Mouse (Mus musculus): Measurements from ENCODE around the gene Acox2. TPM values are rescaled to one million over a fixed set of nuclear protein-coding genes. Genes with fewer than 3 reads are reported as not detected.

The Acox2 gene
- polyA plus RNA-seq, 1 experiment from 2014 or later, result 1.4 TPM

DNA sequence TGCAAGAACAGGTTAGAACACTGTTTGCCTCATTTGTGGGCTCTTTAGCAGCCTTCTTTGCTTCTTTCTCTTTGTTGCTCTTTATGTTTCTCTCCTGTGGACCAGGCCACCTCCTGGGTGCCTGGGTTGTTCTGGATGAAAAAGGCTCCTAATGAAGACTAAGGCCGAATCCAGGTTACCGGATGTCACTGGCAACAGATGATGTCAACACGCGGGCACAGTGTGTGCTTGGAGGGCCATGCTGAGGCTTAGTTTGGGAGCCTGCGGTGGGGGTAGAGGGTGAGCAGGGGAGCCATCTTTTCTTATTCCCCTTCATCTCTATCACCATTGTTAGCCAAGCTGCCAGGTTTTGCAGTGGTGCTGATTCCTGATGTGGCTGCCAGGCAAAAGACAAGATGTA lies 51.6 kb downstream of the Acox2 start:
- no peak overlapping the region for H3K9ac ChIP-seq (ENCODE audit: low read depth, low read length)
- H3K27ac ChIP-seq (ENCODE audit: low read length), result no peak overlapping the region
- no peak for ATAC-seq
- no peaks in the 10 kb centered on the region for H3K4me1 ChIP-seq (ENCODE audit: control insufficient read depth, insufficient read depth, low read length)
- no peak overlapping the region for H3K4me2 ChIP-seq (ENCODE audit: low read depth, low read length)
- H3K4me3 ChIP-seq (ENCODE audit: low read length), result no peak overlapping the region
- no peaks in the 10 kb centered on the region for H3K27me3 ChIP-seq (replicated peaks; ENCODE audit: control insufficient read depth, insufficient read depth, low read length)
- H3K36me3 ChIP-seq (ENCODE audit: control insufficient read depth, insufficient read depth, low read length), result no peaks in the 10 kb centered on the region
- WGBS, result 76% methylated on average over 5 of the region's 5 CpGs
- H3K9me3 ChIP-seq (ENCODE audit: control insufficient read depth, low read length), result no peaks in the 10 kb centered on the region

DNA sequence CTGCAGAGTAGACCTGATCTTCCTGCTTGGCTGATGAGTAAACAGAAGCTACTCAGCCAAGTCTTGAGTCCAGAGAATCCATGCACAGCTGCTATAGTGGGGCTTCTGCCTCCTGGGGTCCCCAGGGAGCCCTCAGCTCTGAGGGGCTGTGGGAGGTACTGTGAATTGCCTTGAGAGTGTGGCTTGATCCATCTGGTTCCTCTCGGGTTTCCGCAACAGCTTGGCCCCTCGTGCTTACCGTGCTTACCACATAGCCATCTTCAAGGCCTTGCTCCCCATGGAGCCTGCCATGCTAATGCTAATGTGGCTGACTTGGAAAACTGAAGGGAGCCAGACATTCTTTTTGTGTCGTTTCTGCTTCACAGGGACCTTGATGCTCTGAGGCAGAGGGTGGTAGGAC lies 52.0 kb downstream of the Acox2 start:
- Histone ChIP-seq H3K4me1 (ENCODE audit: control insufficient read depth, insufficient read depth, low read length) (no peaks in the 10 kb centered on the region), H3K9me3 (ENCODE audit: control insufficient read depth, low read length) (no peaks in the 10 kb centered on the region), H3K9ac (ENCODE audit: low read depth, low read length) (no peak overlapping the region), H3K27me3 (replicated peaks; ENCODE audit: control insufficient read depth, insufficient read depth, low read length) (no peaks in the 10 kb centered on the region), H3K27ac (ENCODE audit: low read length) (no peak overlapping the region), H3K4me3 (ENCODE audit: low read length) (no peak overlapping the region), H3K4me2 (ENCODE audit: low read depth, low read length) (no peak overlapping the region), H3K36me3 (ENCODE audit: control insufficient read depth, insufficient read depth, low read length) (no peaks in the 10 kb centered on the region)
- 0 out of 2 replicates have a peak, but pooled peaks have one; percentile 46 for ATAC-seq
- 33% methylated on average over 5 of the region's 5 CpGs for WGBS

DNA sequence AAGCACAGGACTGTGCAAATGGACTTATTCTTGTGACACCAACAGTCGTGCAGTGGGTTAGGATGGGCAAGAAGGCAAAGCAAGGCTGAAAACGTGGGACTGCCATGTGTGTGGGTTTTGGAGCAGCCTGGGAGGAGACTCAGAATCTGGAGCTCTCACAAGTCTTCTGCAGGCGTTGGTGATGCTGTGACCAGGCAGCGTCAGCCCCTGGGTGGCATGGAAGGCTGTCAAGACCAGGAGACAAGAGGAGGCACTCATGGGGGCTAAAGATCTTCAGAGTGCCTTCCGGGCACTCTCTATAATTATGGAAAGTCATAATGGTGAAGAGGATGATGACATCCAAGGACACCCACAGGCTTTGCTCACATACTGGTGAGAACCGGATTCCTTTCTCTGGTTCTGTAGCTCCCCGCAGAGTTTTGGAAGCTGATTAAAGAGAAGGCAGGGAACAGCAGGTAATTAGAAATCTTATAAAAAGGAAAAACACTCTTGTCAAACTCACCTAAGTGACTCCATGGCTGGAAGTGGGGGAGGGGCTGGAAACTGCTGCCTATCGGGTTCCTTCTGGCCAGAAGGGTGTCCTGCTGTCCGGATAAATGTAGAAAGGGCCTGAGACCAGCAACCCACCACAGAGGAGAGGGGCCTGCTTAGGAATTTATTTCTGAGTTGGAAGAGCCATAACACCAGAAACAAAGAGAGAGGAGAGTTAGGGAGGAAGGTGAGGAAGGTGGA lies 52.8 kb downstream of the Acox2 start:
- no peak for ATAC-seq
- Histone ChIP-seq H3K4me1 (ENCODE audit: control insufficient read depth, insufficient read depth, low read length) (no peaks in the 10 kb centered on the region), H3K4me2 (ENCODE audit: low read depth, low read length) (no peak overlapping the region), H3K9ac (ENCODE audit: low read depth, low read length) (no peak overlapping the region), H3K4me3 (ENCODE audit: low read length) (no peak overlapping the region), H3K36me3 (ENCODE audit: control insufficient read depth, insufficient read depth, low read length) (no peaks in the 10 kb centered on the region), H3K27ac (ENCODE audit: low read length) (no peak overlapping the region), H3K27me3 (replicated peaks; ENCODE audit: control insufficient read depth, insufficient read depth, low read length) (no peaks in the 10 kb centered on the region), H3K9me3 (ENCODE audit: control insufficient read depth, low read length) (no peaks in the 10 kb centered on the region)
- WGBS, result 61% methylated on average over 9 of the region's 9 CpGs

DNA sequence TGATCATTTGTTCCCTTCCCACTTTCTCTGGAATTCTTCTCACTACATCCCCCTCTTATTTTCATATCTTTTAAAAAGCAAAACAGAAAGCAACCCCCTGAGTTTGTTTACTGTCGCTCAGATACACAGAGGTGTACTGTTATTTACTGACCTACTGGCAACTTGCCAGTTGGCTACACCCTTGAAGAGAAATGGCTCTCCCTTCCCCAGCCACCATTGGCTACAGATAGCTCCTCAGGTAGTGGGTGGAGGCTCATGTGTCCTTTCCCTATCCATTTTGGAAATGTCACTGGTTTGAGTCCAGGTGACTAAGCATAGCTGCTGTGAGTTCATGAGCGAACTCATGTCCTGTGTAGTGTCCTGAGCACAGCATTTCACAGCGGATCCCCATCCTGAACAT lies 57.4 kb downstream of the Acox2 start:
- no peak overlapping the region for H3K4me2 ChIP-seq (ENCODE audit: low read depth, low read length)
- H3K27ac ChIP-seq (ENCODE audit: low read length), result no peak overlapping the region
- ATAC-seq, result no peak
- no peak overlapping the region for H3K9ac ChIP-seq (ENCODE audit: low read depth, low read length)
- no peaks in the 10 kb centered on the region for H3K36me3 ChIP-seq (ENCODE audit: control insufficient read depth, insufficient read depth, low read length)
- no peak overlapping the region for H3K4me3 ChIP-seq (ENCODE audit: low read length)
- no peaks in the 10 kb centered on the region for H3K9me3 ChIP-seq (ENCODE audit: control insufficient read depth, low read length)
- 81% methylated on average over 3 of the region's 3 CpGs for WGBS
- H3K4me1 ChIP-seq (ENCODE audit: control insufficient read depth, insufficient read depth, low read length), result no peaks in the 10 kb centered on the region
- H3K27me3 ChIP-seq (replicated peaks; ENCODE audit: control insufficient read depth, insufficient read depth, low read length), result no peaks in the 10 kb centered on the region

DNA sequence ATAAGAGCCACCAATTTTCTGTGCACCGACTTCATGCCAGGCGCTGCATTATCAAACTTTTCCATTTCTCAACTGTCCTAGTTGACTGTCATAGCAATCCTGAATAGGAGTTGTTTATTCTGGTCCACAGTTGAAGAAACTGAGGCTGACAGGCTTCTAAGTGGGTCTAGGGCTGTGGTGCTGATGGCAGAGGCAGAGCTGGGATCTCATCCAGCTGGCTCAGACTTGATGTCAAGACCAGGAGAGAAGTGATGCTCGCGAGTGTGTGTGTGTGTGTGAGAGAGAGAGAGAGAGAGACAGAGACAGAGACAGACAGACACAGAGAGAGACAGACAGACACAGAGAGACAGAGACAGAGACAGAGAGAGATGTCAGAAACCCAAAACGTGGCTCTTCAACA lies 58.4 kb downstream of the Acox2 start:
- Histone ChIP-seq H3K4me3 (ENCODE audit: low read length) (no peak overlapping the region), H3K36me3 (ENCODE audit: control insufficient read depth, insufficient read depth, low read length) (no peaks in the 10 kb centered on the region), H3K4me1 (ENCODE audit: control insufficient read depth, insufficient read depth, low read length) (no peaks in the 10 kb centered on the region), H3K4me2 (ENCODE audit: low read depth, low read length) (no peak overlapping the region), H3K27ac (ENCODE audit: low read length) (no peak overlapping the region), H3K27me3 (replicated peaks; ENCODE audit: control insufficient read depth, insufficient read depth, low read length) (no peaks in the 10 kb centered on the region), H3K9me3 (ENCODE audit: control insufficient read depth, low read length) (no peaks in the 10 kb centered on the region), H3K9ac (ENCODE audit: low read depth, low read length) (no peak overlapping the region)
- 75% methylated on average over 5 of the region's 5 CpGs for WGBS
- no peak for ATAC-seq

DNA sequence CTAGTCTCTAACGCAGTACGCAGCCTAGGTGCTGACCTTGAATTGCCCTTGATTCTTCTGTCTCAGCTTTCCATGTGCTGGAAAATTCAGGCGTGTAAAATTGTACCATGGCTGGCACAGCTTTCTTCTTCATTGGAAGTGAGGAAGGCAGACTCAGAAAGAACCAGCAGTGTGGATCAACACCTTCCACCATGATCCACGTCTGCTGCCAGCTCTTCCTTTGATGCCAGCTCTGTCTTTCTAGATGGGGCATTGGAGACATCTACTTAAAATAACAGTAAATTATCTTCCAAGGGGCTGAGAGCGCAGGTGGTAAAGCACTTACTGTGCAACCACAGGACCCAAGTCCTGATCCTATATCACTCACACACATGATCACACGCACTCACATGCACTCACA lies 66.4 kb downstream of the Acox2 start:
- H3K27ac ChIP-seq (ENCODE audit: low read length), result no peak overlapping the region
- H3K4me3 ChIP-seq (ENCODE audit: low read length), result no peak overlapping the region
- no peaks in the 10 kb centered on the region for H3K9me3 ChIP-seq (ENCODE audit: control insufficient read depth, low read length)
- no peak for ATAC-seq
- H3K4me2 ChIP-seq (ENCODE audit: low read depth, low read length), result no peak overlapping the region
- no peaks in the 10 kb centered on the region for H3K27me3 ChIP-seq (replicated peaks; ENCODE audit: control insufficient read depth, insufficient read depth, low read length)
- H3K36me3 ChIP-seq (ENCODE audit: control insufficient read depth, insufficient read depth, low read length), result no peaks in the 10 kb centered on the region
- H3K9ac ChIP-seq (ENCODE audit: low read depth, low read length), result no peak overlapping the region
- 86% methylated on average over 6 of the region's 6 CpGs for WGBS
- no peaks in the 10 kb centered on the region for H3K4me1 ChIP-seq (ENCODE audit: control insufficient read depth, insufficient read depth, low read length)

DNA sequence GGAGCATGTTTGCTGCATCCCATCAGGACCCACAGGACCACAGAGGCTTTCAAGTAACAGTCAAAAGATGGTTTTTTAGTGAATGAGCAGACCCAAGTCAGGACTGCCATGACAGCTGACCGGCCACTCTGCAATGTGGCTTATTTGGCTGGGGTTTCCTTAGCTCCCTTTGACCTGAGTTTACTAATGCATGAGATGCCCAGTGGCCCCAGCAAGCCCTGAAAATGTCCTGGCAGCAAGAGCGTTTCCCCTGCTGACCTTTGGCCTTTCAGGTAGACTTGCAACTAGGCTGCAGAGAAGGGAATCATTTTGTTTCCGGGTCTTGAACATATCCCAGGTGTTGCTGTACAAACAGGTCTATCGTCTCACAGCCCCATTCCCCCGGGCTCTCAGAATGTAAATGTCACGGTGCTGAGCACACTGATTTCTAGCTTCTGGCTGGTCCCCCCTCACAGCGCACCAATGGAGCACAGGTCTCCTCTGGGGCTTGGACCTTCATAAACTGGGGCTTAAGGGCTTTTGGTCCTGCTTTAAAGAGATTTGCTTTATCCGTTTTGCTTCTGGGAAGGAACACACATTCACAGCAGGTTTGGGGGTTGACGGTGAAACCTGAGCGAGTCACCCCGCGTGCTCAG lies 67.7 kb downstream of the Acox2 start:
- 62% methylated on average over 12 of the region's 12 CpGs for WGBS
- ATAC-seq, result peak; percentile 23; the same call in 1 of the 2 replicates

DNA sequence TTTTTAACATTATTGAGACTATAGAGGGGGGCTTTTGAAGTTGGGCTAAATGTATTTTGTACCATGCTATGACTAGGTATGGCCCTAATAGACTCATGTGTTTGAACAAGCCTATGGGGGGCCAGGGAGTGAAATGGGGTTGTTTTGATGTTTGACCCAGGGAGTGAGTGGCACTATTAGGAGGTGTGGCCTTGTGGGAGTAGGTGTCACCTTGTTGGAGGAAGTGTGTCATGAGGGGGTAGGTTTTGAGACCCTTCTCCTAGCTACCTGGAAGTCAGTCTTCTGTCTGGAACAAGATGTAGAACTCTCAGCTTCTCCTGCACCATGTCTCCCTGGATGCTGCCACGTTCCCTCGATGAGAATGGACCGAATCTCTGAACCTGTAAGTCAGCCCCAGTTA lies 68.6 kb downstream of the Acox2 start:
- no peak overlapping the region for H3K4me2 ChIP-seq (ENCODE audit: low read depth, low read length)
- H3K36me3 ChIP-seq (ENCODE audit: control insufficient read depth, insufficient read depth, low read length), result no peaks in the 10 kb centered on the region
- H3K9me3 ChIP-seq (ENCODE audit: control insufficient read depth, low read length), result no peaks in the 10 kb centered on the region
- ATAC-seq, result no peak
- no peaks in the 10 kb centered on the region for H3K4me1 ChIP-seq (ENCODE audit: control insufficient read depth, insufficient read depth, low read length)
- H3K27ac ChIP-seq (ENCODE audit: low read length), result no peak overlapping the region
- H3K27me3 ChIP-seq (replicated peaks; ENCODE audit: control insufficient read depth, insufficient read depth, low read length), result no peaks in the 10 kb centered on the region
- H3K9ac ChIP-seq (ENCODE audit: low read depth, low read length), result no peak overlapping the region
- H3K4me3 ChIP-seq (ENCODE audit: low read length), result no peak overlapping the region
- 94% methylated on average over 3 of the region's 3 CpGs for WGBS

More for the DNA sequence above, 67.7 kb downstream of the Acox2 start:
- Histone ChIP-seq H3K27ac (ENCODE audit: low read length) (no peak overlapping the region), H3K4me2 (ENCODE audit: low read depth, low read length) (no peak overlapping the region), H3K4me1 (ENCODE audit: control insufficient read depth, insufficient read depth, low read length) (no peaks in the 10 kb centered on the region), H3K9ac (ENCODE audit: low read depth, low read length) (no peak overlapping the region), H3K36me3 (ENCODE audit: control insufficient read depth, insufficient read depth, low read length) (no peaks in the 10 kb centered on the region), H3K9me3 (ENCODE audit: control insufficient read depth, low read length) (no peaks in the 10 kb centered on the region), H3K27me3 (replicated peaks; ENCODE audit: control insufficient read depth, insufficient read depth, low read length) (no peaks in the 10 kb centered on the region), H3K4me3 (ENCODE audit: low read length) (no peak overlapping the region)

DNA sequence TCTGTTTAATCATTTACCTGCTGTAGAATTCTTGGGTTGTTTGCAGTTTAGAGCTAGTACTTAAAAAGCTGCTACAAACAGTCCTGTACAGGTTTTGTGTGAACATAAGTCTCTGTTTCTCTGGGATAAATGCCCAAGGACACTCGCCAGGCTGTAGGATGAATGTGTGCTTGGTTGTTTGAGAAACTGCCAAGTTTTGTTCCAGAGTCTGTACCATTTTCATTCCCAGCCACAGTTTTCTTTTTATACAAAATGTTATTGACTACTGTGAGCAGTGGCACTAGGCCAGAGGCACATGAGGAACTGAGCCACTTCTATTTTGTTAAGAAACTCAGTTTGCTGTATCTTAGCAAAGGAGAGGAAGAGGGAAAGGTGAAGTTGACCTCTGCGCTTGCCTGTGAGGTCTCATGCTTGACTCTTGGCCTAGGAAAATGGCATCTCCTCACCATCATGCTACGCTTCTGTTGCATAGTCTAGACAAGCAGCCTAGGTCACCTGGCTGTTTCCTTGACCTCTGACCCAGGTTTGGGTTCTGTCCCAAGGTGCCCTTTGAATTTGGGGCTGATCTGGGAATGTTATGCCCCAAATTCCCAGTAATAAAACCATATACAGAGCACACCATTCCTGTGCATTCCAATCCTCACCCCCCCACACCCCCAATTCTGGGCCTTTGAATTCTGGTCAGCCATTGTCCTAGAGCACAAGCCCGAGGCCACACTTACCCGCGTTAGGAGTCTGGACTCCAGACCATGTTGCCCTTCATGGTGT lies 72.7 kb downstream of the Acox2 start:
- H3K9ac ChIP-seq (ENCODE audit: low read depth, low read length), result no peak overlapping the region
- no peak for ATAC-seq
- 89% methylated on average over 6 of the region's 6 CpGs for WGBS
- no peaks in the 10 kb centered on the region for H3K27me3 ChIP-seq (replicated peaks; ENCODE audit: control insufficient read depth, insufficient read depth, low read length)
- no peaks in the 10 kb centered on the region for H3K4me1 ChIP-seq (ENCODE audit: control insufficient read depth, insufficient read depth, low read length)
- no peaks in the 10 kb centered on the region for H3K9me3 ChIP-seq (ENCODE audit: control insufficient read depth, low read length)
- H3K4me3 ChIP-seq (ENCODE audit: low read length), result no peak overlapping the region
- no peak overlapping the region for H3K27ac ChIP-seq (ENCODE audit: low read length)
- H3K4me2 ChIP-seq (ENCODE audit: low read depth, low read length), result no peak overlapping the region
- no peaks in the 10 kb centered on the region for H3K36me3 ChIP-seq (ENCODE audit: control insufficient read depth, insufficient read depth, low read length)

Data from intestine, embryonic 16.5 days (tissue).